Comparison of ENCODE assay signal across 12 mouse cellular contexts in the genomic region with DNA sequence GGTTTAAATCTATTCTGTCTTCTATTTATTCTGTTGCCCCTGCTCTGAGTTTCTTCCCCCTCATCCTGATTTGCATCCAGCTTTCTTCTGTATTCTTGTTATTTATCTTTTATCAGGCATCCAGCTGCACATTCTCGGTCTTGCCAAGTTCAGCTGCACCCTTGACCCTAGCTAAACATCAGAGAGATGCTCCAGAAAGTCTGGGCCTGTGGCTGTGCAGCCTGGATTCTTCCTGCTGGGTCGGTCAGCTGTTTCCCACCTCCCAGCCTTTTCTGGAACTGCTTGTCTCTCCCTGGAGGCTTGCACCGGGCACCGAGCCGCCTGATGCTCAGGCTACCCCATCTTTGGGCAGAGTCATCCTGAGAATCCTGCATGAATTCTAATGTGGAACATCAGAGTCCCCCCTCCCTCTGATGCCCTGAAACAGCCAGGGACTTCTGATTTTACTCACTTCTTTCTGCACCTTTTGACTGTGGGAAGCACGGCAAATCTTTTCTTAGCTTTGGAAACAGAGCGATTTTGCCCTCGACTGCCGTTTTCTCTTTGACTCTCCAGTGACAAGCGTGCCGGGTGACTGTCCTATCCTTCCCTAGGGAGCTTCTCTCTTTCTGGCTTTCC. TPM values are rescaled to one million over a fixed set of nuclear protein-coding genes. Genes with fewer than 3 reads are reported as not detected.
DNase-seq lines count a peak whose midpoint lies in the region; ATAC-seq lines count a peak whose summit lies in the region.
"Had no signal": no experiment of that assay in that cellular context is flagged by ENCODE, and none has a peak within 500 bp of the region (broad histone marks: within the 10 kb centered on the region; RNA-seq: fewer than 3 reads in every experiment).

No protein-coding gene starts in this region.

- no peaks in the 10 kb centered on the region for H3K4me1 ChIP-seq in hindbrain, embryonic 14.5 days (replicated peaks; ENCODE audit: control insufficient read depth, insufficient read depth, low read length)
- H3K4me1 ChIP-seq in hindbrain, embryonic 11.5 days (replicated peaks; ENCODE audit: control insufficient read depth, insufficient read depth, low read length): no peaks in the 10 kb centered on the region
- H3K4me1 ChIP-seq: heart, embryonic 13.5 days had no signal

- H3K9me3 ChIP-seq in hindbrain, embryonic 14.5 days (ENCODE audit: control insufficient read depth, low read length): no peaks in the 10 kb centered on the region
- H3K9me3 ChIP-seq in hindbrain, embryonic 11.5 days (ENCODE audit: control insufficient read depth, low read length): no peaks in the 10 kb centered on the region
- H3K9me3 ChIP-seq: heart, embryonic 13.5 days had no signal

- H3K27ac ChIP-seq in hindbrain, embryonic 14.5 days: no peak overlapping the region
- no peak overlapping the region for H3K27ac ChIP-seq in hindbrain, embryonic 11.5 days (ENCODE audit: low read depth, low read length)
- H3K27ac ChIP-seq: heart, embryonic 13.5 days had no signal

- ATAC-seq in hindbrain, embryonic 14.5 days (ENCODE audit: low FRiP score): no peak
- no peak for ATAC-seq in hindbrain, embryonic 11.5 days (ENCODE audit: low FRiP score)
- ATAC-seq in activated CD4-positive, CD25-positive, alpha-beta regulatory T cell, adult 4 months: no peak

- H3K27me3 ChIP-seq in hindbrain, embryonic 14.5 days (ENCODE audit: control insufficient read depth, insufficient read depth, low read length): no peaks in the 10 kb centered on the region
- no peaks in the 10 kb centered on the region for H3K27me3 ChIP-seq in hindbrain, embryonic 11.5 days (ENCODE audit: control insufficient read depth, insufficient read depth, low read length)
- H3K27me3 ChIP-seq: heart, embryonic 13.5 days had no signal

- H3K9ac ChIP-seq in hindbrain, embryonic 14.5 days: no peak overlapping the region
- no peak overlapping the region for H3K9ac ChIP-seq in hindbrain, embryonic 11.5 days (ENCODE audit: low read depth, low read length)
- H3K9ac ChIP-seq: heart, embryonic 13.5 days had no signal

- H3K36me3 ChIP-seq in hindbrain, embryonic 14.5 days (replicated peaks; ENCODE audit: control insufficient read depth, insufficient read depth): no peaks in the 10 kb centered on the region
- H3K36me3 ChIP-seq in hindbrain, embryonic 11.5 days (ENCODE audit: control insufficient read depth, insufficient read depth, low read length): no peaks in the 10 kb centered on the region

- WGBS in hindbrain, embryonic 14.5 days: 82% methylated on average over 11 of the region's 11 CpGs
- 79% methylated on average over 11 of the region's 11 CpGs for WGBS in hindbrain, embryonic 11.5 days

- no peak overlapping the region for H3K4me2 ChIP-seq in hindbrain, embryonic 14.5 days (replicated peaks)
- H3K4me2 ChIP-seq in hindbrain, embryonic 11.5 days (replicated peaks; ENCODE audit: low read depth, low read length): no peak overlapping the region
- H3K4me2 ChIP-seq: heart, embryonic 13.5 days had no signal

- DNase-seq in hindbrain, embryonic 14.5 days (ENCODE audit: low spot score): peak; percentile 36
- DNase-seq in hindbrain, embryonic 11.5 days (ENCODE audit: low spot score): no peak
- peak; percentile 17 for DNase-seq in right cerebral cortex, adult 18-20 months
- no peak for DNase-seq in right cerebral cortex, postnatal 4 days
- peak; percentile 41 to 48 for DNase-seq in lung, adult 18-20 months
- peak; percentile 68 for DNase-seq in testis, postnatal 10 days (ENCODE audit: low spot score)
- DNase-seq in yolk sac, embryonic 10.5 days (ENCODE audit: low spot score): no peak
- DNase-seq: cerebellum, postnatal 14 days; liver; right cerebral cortex, postnatal 14 days had no signal

- H3K4me3 ChIP-seq in hindbrain, embryonic 14.5 days (replicated peaks; ENCODE audit: low read length): no peak overlapping the region
- no peak overlapping the region for H3K4me3 ChIP-seq in hindbrain, embryonic 11.5 days (ENCODE audit: low read depth, low read length)
- H3K4me3 ChIP-seq: heart, embryonic 13.5 days had no signal

RNA-seq across cellular contexts. Expression of gene Slc19a1, which starts 30.5 kb away (rescaled TPM):
- polyA plus RNA-seq in hindbrain, embryonic 14.5 days (2014; fragmentation: Nextera tagmentation; extraction: Ambion mirVana): 42.1 and 42.4 TPM in 2 replicates
- polyA plus RNA-seq in hindbrain, embryonic 11.5 days (2014; fragmentation: Nextera tagmentation; extraction: Ambion mirVana): 23.2 and 24.5 TPM in 2 replicates
- polyA plus RNA-seq in activated CD4-positive, CD25-positive, alpha-beta regulatory T cell, adult 4 months (2017; shearing (Covaris generic)): 10 to 100 TPM; 24.7 to 38.1 TPM

Comparison
In these comparisons a context has a peak if more than half of its experiments do, and no peak if none do; other contexts are left out.
1. DNase-seq: peak in hindbrain, embryonic 14.5 days (single experiment), right cerebral cortex, adult 18-20 months (single experiment), lung, adult 18-20 months (2 of 2) and testis, postnatal 10 days (single experiment); none in hindbrain, embryonic 11.5 days (single experiment), right cerebral cortex, postnatal 4 days (single experiment) and yolk sac, embryonic 10.5 days (single experiment).